Mouse (Mus musculus): ENCODE results near the gene Tshz3. TPM values are rescaled to one million over a fixed set of nuclear protein-coding genes. Genes with fewer than 3 reads are reported as not detected.

Gene Tshz3
- total and polyA plus RNA-seq, 3 experiments, result not detected

- H3K4me3 ChIP-seq (ENCODE audit: control insufficient read depth in 1 of 2, insufficient read depth in 1 of 2, low read depth in 2 of 2, low read length in 2 of 2), result no peak overlapping the region
- no peaks in the 10 kb centered on the region for H3K36me3 ChIP-seq (ENCODE audit: control insufficient read depth in 1 of 2, insufficient read depth in 2 of 2, low read length in 2 of 2)
- no peak overlapping the region for H3K9ac ChIP-seq (ENCODE audit: control insufficient read depth, low read depth, low read length, poor library complexity, severe bottlenecking)
- DNase-seq (ENCODE audit: low read depth, low spot score), result no peak
- no peaks in the 10 kb centered on the region for H3K79me2 ChIP-seq (ENCODE audit: control insufficient read depth, insufficient read depth, low read length, poor library complexity)
- TF ChIP-seq NELFE (IDR thresholded peaks at IDR 0.05; ENCODE audit: low read depth, low read length), result no peak
- TF ChIP-seq CTCF (IDR thresholded peaks at IDR 0.05 in 2 of 3, conservative IDR thresholded peaks at IDR 0.05 in 1 of 3; ENCODE audit: control insufficient read depth in 1 of 3, insufficient read depth in 1 of 3, low read depth in 2 of 3, low read length in 3 of 3, poor library complexity in 1 of 3, severe bottlenecking in 1 of 3), result no peak
- TF ChIP-seq CHD2 (IDR thresholded peaks at IDR 0.05; ENCODE audit: low read length), result no peak
- TF ChIP-seq JUND (IDR thresholded peaks at IDR 0.05; ENCODE audit: low read depth, low read length), result no peak
- no peak for TF ChIP-seq RCOR1 (IDR thresholded peaks at IDR 0.05; ENCODE audit: low read depth, low read length)
- TF ChIP-seq BHLHE40 (IDR thresholded peaks at IDR 0.05; ENCODE audit: borderline replicate concordance, low read depth, low read length), result no peak
- TF ChIP-seq TAL1 (IDR thresholded peaks at IDR 0.05; ENCODE audit: low read length), result no peak
- TF ChIP-seq MYC (IDR thresholded peaks at IDR 0.05; ENCODE audit: low read depth, low read length), result no peak
- no peak for TF ChIP-seq SIN3A (IDR thresholded peaks at IDR 0.05; ENCODE audit: low read length)
- TF ChIP-seq CHD1 (IDR thresholded peaks at IDR 0.05; ENCODE audit: low read depth, low read length), result no peak
- TF ChIP-seq SMC3 (IDR thresholded peaks at IDR 0.05; ENCODE audit: low read depth, low read length), result no peak
- no peak for TF ChIP-seq POLR2AphosphoS2 (IDR thresholded peaks at IDR 0.05; ENCODE audit: low read length)
- TF ChIP-seq USF2 (IDR thresholded peaks at IDR 0.05; ENCODE audit: borderline replicate concordance in 1 of 2, insufficient read depth in 1 of 2, low read depth in 1 of 2, low read length in 2 of 2), result no peak
- no peak for TF ChIP-seq GATA1 (IDR thresholded peaks at IDR 0.05; ENCODE audit: low read depth, low read length)
- no peak for TF ChIP-seq HCFC1 (IDR thresholded peaks at IDR 0.05; ENCODE audit: low read depth, low read length)
- H3K4me1 ChIP-seq (ENCODE audit: control insufficient read depth in 1 of 2, insufficient read depth in 2 of 2, low read length in 2 of 2), result no peaks in the 10 kb centered on the region
- H3K27ac ChIP-seq (ENCODE audit: control insufficient read depth, low read depth, low read length), result no peak overlapping the region
- H3K27me3 ChIP-seq (ENCODE audit: control insufficient read depth in 1 of 2, insufficient read depth in 2 of 2, low read length in 2 of 2), result no peaks in the 10 kb centered on the region
- no peaks in the 10 kb centered on the region for H3K9me3 ChIP-seq (replicated peaks; ENCODE audit: insufficient read depth, low read length)
These were observed 19.4 kb upstream of the Tshz3 start for GRCm38 (mm10) chr7:36678510-36678909.

- no peak overlapping the region for H3K4me3 ChIP-seq (ENCODE audit: control insufficient read depth in 1 of 2, insufficient read depth in 1 of 2, low read depth in 2 of 2, low read length in 2 of 2)
- no peaks in the 10 kb centered on the region for H3K36me3 ChIP-seq (ENCODE audit: control insufficient read depth in 1 of 2, insufficient read depth in 2 of 2, low read length in 2 of 2)
- no peak overlapping the region for H3K27ac ChIP-seq (ENCODE audit: control insufficient read depth, low read depth, low read length)
- no peak overlapping the region for H3K9ac ChIP-seq (ENCODE audit: control insufficient read depth, low read depth, low read length, poor library complexity, severe bottlenecking)
- no peaks in the 10 kb centered on the region for H3K79me2 ChIP-seq (ENCODE audit: control insufficient read depth, insufficient read depth, low read length, poor library complexity)
- TF ChIP-seq POLR2A (IDR thresholded peaks at IDR 0.05; ENCODE audit: control insufficient read depth in 1 of 2, insufficient read depth in 1 of 2, low read depth in 1 of 2, low read length in 2 of 2, poor library complexity in 1 of 2) (no peak), CHD2 (IDR thresholded peaks at IDR 0.05; ENCODE audit: low read length) (no peak), CTCF (IDR thresholded peaks at IDR 0.05 in 2 of 3, conservative IDR thresholded peaks at IDR 0.05 in 1 of 3; ENCODE audit: control insufficient read depth in 1 of 3, insufficient read depth in 1 of 3, low read depth in 2 of 3, low read length in 3 of 3, poor library complexity in 1 of 3, severe bottlenecking in 1 of 3) (no peak), BHLHE40 (IDR thresholded peaks at IDR 0.05; ENCODE audit: borderline replicate concordance, low read depth, low read length) (no peak), GATA1 (IDR thresholded peaks at IDR 0.05; ENCODE audit: low read depth, low read length) (no peak), MYC (IDR thresholded peaks at IDR 0.05; ENCODE audit: low read depth, low read length) (no peak), ETS1 (IDR thresholded peaks at IDR 0.05; ENCODE audit: low read depth, low read length) (no peak), NRF1 (IDR thresholded peaks at IDR 0.05; ENCODE audit: insufficient read depth, low read depth, low read length, poor library complexity, severe bottlenecking) (no peak), EP300 (IDR thresholded peaks at IDR 0.05; ENCODE audit: low read depth in 1 of 2, low read length in 2 of 2) (no peak), KAT2A (conservative IDR thresholded peaks at IDR 0.05; ENCODE audit: low read depth, low read length) (no peak), CHD1 (IDR thresholded peaks at IDR 0.05; ENCODE audit: low read depth, low read length) (no peak), NELFE (IDR thresholded peaks at IDR 0.05; ENCODE audit: low read depth, low read length) (no peak), MAZ (IDR thresholded peaks at IDR 0.05; ENCODE audit: low read depth, low read length) (no peak), TBP (IDR thresholded peaks at IDR 0.05; ENCODE audit: low read depth, low read length) (no peak)
- H3K4me1 ChIP-seq (ENCODE audit: control insufficient read depth in 1 of 2, insufficient read depth in 2 of 2, low read length in 2 of 2), result no peaks in the 10 kb centered on the region
- H3K27me3 ChIP-seq (ENCODE audit: control insufficient read depth in 1 of 2, insufficient read depth in 2 of 2, low read length in 2 of 2), result no peaks in the 10 kb centered on the region
- DNase-seq (ENCODE audit: low read depth, low spot score), result no peak
- H3K9me3 ChIP-seq (replicated peaks; ENCODE audit: insufficient read depth, low read length), result no peaks in the 10 kb centered on the region
These were observed 18.8 kb upstream of the Tshz3 start for GRCm38 (mm10) chr7:36679031-36679618.
